Mouse (Mus musculus) common myeloid progenitor, adult 5-6 weeks (primary cell): ENCODE measurements around the gene Ccr6. TPM values are rescaled to one million over a fixed set of nuclear protein-coding genes. Genes with fewer than 3 reads are reported as not detected.

Experiments
- ATAC-seq: replicated peaks from 2 replicates; pipeline ENCODE4 v1.8.0; 2016; ENCODE audit warnings: low read depth, mild to moderate bottlenecking, moderate TSS enrichment, inconsistent platforms; ENCODE audit not compliant: poor library complexity, severe bottlenecking
- total RNA-seq: library from RNA; stranded (forward); fragments of 200-1000, 187-1606 nt; gene quantifications from 2 replicates; pipeline ENCODE4 v1.2.3, GENCODE M21; 2017

The Ccr6 gene
- total RNA-seq, 1 experiment from 2014 or later = not detected

- ATAC-seq = no peak
These were observed 41.4 kb downstream of the Ccr6 start for GRCm38 (mm10) chr17:8277266-8277665.

- ATAC-seq = no peak
These were observed 42.5 kb downstream of the Ccr6 start for GRCm38 (mm10) chr17:8278356-8278755.

DNA sequence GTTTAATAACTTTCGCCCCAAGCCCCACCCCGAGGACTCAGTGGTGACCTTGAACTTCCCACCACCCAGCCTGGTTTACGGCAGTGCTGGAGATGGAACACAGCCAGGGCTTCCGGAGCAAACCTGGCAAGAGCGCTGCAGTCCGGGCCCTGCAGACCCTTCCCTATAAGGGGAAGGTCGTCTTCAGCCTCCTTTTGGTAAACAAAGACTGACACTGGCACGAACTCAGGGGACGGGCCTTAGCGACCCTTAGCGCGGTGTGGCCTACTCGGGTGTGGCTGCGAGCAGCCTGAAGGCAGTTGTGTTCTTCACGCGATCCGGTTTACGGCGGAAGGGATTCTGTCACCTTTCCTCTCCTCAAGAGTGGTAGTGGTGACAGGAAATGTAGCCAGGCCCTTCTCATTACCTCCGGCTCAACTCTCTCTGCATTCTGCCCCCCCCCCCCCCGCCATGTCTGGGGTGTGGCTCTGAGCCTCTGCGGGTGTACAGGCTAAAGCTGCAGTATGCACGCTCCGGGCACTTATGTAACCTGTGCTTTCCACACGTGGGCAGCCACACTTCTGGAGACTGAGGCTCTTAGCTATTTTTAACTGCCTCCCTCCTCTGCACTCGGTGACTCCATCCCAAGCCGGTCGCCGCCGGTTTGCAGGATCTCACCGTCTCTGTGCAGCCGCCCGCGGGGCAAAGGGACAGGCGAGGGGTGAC lies 47.1 kb downstream of the Ccr6 start, which contains the start of gene Mpc1:
Gene Mpc1, plus strand, starts transcription at position 84 of the 705 bp plus-strand sequence.
- ATAC-seq = peak; percentile 49

DNA sequence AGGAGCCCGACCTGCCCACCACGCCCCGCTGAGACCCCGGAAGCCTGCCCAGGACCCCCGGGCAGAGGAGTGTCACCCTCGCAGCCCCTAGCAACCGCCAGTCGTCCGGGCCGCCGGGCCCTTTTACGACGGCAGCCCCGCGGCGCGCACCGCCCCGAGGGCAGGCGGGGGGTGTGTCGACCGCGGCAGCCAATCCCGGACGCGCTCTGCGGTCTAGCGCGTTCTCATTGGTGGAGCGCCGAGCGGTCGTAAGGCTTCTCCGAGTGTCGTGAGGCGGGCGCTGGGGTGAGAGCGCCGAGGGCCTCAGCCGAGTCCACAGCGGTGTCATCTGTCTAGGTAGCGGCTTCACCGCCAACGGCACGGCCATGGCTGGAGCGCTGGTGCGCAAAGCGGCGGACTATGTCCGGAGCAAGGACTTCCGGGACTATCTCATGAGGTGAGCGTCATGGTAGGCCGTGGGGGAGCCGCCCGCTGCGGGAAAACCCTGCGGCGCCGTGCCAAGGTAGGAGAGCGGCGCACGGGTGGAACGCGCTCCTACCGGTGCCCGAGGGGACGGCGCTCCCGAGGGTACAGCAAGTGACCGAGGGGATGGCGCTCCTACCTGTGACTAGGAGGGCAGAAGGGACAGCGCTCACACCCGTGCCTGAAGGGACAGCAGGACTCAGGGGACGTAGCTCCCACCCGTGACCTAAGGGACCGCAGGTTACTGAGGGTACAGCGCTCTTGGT lies 47.8 kb downstream of the Ccr6 start:
- peak; percentile 90 for ATAC-seq

DNA sequence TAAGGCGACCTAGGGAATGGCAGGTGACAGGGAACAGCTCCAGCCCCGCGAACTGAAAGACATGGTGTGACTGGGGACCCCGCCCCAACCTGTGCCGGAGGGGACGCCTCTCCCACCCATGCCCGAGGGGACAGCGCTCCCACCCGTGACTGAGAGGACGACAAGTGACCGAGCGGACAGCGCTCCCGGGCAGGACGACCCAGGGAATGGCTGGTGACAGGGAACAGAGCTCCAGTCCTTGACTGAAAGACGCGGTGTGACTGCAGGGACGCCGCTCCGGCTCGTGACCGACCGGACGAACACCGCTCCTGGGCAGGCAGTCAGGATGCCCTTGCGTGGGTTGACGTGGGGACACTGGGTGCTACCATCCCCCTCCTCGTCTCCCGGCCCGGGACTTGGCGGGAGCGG lies 48.4 kb downstream of the Ccr6 start:
- ATAC-seq = 0 out of 2 replicates have a peak, but pooled peaks have one; percentile 2

DNA sequence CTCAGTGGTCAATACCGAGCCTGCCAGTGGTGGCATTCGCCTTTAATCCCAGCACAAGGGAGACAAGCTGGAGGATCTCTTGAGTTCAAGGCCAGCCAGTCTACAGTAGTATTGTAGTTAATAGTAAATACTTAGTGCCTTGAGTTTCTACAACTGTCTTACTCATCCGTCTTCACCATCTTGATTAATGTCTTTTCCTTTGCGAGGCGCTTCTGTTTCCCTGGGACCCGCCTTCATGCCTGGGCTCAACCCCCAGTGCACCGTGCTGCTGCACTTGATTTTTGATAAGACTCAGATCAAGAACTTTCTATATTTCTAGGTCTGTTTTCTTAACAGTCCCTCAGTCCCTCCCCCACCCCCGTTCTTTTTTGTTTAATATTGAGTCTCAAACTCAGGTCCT lies 49.2 kb downstream of the Ccr6 start:
- no peak for ATAC-seq

DNA sequence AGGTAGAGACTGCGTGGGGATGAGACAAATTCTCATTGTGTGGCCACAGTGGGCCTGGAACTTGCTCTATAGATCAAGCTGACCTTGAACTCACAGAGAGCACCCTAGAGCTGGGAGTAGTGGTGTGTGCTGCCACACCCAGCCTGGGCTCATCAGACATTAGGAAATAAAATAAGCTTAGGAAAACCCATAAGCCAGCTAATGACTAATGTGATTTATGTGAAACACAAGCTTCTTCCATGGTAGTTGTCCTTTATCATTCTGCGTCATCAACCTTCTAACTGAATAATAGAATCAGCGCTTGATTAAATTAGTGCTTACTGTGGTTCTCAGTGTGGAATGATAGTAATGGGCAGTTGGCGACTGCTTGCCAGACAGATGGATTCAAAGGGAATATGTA lies 51.1 kb downstream of the Ccr6 start:
- no peak for ATAC-seq

DNA sequence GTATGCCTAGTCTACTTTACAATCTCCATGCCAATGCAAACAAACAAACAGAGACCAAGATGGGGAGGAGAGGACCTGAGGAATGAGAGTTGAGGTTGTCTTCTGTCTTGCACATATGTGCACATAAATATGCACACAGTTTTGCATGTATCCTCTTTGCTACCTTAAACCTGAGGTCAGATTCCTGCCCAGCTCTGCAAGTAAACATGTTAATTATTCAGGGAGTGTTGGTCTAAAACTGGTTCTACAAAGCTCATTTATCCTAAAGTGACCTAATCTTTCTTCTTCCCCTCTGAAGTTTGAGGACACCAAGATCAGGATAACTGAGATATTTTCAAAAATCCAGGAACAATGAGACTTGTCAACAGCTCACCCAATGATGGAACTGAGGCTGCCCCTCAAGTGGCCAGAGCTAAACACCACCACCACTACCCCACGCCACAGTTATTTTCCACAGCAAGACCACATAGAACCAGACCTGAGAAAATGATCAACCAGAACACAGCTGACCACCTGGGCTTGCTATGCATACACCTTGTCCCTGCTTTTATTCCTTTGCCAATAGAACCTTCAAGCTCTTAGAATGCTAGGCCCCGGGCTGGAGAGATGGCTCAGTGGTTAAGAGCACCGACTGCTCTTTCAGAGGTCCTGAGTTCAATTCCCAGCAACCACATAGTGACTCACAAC lies 54.3 kb downstream of the Ccr6 start:
- no peak for ATAC-seq

DNA sequence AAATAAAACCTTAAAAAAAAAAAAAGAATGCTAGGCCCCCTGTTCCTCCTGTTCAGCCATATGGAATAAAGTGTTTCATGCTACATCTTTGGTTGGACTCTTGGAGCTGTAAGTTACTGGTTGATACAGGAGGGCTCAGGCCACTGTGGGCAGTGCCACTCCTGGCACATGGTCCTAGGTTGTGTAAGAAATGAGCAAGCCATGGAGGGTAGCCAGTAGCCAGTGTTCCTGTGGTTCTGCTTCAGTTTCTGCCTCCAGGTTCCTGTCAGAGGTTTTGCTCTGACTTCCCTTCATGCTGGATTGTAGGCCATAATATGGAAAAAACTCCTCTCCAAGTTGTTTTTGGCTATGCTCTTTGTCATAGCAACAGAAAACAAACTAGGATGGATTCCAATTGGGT lies 54.9 kb downstream of the Ccr6 start:
- ATAC-seq = no peak

DNA sequence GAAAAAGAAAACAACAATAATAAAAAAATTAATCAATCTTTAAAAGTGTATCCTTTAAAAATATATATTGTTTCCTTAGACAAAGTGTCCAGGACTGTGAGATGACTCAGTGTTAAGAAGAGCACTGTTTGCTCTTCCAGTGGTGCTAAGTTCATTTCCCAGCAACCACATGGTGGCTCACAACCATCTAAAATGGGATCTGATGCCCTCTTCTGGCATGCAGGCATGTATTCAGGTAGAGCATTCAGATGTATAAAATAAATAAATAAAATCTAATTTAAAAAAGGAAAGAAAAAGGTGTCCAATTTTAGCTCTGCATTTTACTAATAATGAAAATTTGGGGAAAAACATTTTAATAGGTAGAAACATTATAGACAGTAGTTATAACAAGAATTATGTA lies 60.0 kb downstream of the Ccr6 start:
- ATAC-seq = no peak

DNA sequence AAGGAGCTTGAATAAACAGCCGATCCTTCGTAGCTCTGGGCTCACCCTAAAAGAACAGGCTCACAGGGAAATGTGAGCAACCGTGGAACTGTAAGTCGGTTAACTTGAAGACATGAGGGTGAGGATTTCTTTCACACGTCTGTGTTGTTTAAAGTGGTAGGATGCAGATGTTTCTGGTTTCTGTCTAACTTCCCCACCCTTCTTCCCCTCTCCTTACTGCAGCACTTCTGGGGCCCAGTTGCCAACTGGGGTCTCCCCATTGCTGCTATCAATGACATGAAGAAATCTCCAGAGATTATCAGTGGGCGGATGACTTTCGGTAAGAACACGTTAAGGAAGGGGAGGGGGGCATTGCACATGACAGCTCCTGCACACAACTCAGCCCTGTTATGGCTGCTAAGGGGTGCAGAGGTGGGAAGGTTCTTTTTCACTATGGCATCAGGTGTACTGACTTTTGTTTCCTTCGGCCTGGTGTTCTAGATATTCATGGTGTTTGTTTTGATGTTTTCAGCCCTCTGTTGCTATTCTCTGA lies 60.5 kb downstream of the Ccr6 start:
- ATAC-seq = no peak

GRCm38 (mm10) chr17:8297746-8298145 lies 61.9 kb downstream of the Ccr6 start:
- no peak for ATAC-seq

- no peak for ATAC-seq
These were observed 62.4 kb downstream of the Ccr6 start for GRCm38 (mm10) chr17:8298281-8298680.

GRCm38 (mm10) chr17:8299524-8299923 lies 63.7 kb downstream of the Ccr6 start:
- 0 out of 2 replicates have a peak, but pooled peaks have one; percentile 15 for ATAC-seq

- ATAC-seq = no peak; the same call in 1 of the 2 replicates
These were observed 65.7 kb downstream of the Ccr6 start for GRCm38 (mm10) chr17:8301515-8301914.

DNA sequence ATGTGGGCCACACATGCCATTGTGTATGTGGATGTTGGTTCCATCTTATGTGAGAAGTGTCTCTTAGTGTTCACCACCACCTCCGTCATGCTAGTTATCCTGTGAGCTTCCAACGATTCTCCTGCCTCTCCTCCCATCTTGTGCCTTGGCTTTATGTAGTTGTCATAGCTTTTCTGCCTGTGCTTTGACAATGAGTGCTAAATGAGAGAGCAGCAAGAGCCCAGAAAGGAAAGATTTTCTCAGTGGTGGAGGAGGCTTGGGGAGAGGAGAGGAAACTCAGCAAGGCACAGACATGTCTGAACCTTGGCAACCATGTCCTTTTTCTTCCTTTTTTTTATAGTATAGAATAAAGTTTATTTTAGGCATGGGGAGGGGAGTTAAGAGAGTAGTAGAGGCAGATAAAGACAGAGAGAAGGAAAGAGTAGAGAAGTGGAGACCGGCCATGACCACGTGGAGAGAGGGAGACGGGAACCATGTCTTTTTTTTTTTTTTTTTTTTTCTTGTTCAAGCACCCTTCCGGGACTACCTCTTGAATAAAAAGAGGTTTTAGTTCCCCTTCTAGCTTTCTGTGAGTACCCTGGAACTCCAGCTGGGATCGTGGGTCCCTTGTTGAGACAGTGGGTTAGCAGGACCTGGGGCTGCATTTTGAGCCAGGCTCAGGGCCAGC lies 67.1 kb downstream of the Ccr6 start:
- ATAC-seq = no peak

GRCm38 (mm10) chr17:8303671-8304070 lies 67.8 kb downstream of the Ccr6 start:
- no peak for ATAC-seq

DNA sequence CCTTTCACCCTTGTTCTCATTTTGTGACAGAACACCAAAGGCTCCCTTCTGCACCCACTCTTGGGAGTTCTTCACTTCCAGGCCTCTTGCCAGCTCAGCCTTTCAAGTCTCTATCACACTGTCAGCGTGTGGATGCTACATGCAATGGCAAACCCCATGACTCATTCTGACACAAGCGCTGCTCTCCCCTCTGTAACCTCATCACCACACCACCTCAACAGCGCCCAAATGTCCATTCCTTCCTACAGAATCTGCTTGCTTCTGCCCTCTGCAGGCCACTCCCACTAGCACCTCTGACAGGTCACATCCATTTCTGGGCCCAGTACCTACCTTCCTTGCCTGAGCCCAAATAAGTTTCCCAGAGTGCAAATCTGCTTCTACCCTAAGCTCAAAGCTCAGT lies 70.0 kb downstream of the Ccr6 start:
- ATAC-seq = peak; percentile 34; the same call in 1 of the 2 replicates
